Mouse (Mus musculus): ENCODE measurements around the gene Rbms3. TPM values are rescaled to one million over a fixed set of nuclear protein-coding genes. Genes with fewer than 3 reads are reported as not detected.

Gene Rbms3
- polyA plus RNA-seq, 1 experiment from 2014 or later, result 41.2 TPM

- peaks cover 4% of the 10 kb centered on the region; the same call in 1 of the 2 replicates for H3K36me3 ChIP-seq (ENCODE audit: control insufficient read depth, insufficient read depth, low read length)
- H3K9me3 ChIP-seq (replicated peaks; ENCODE audit: control insufficient read depth, low read length), result no peaks in the 10 kb centered on the region
- no peak overlapping the region for H3K27ac ChIP-seq (ENCODE audit: low read depth, low read length)
- no peak overlapping the region for H3K4me3 ChIP-seq (ENCODE audit: low read depth, low read length)
- H3K4me2 ChIP-seq, result no peak overlapping the region
- H3K4me1 ChIP-seq (ENCODE audit: control insufficient read depth, insufficient read depth, low read length), result no peaks in the 10 kb centered on the region
- 78% methylated on average over 4 of the region's 4 CpGs for WGBS (ENCODE audit: insufficient replicate concordance)
- no peak for ATAC-seq (replicated peaks; ENCODE audit: insufficient number of reproducible peaks, low FRiP score, low TSS enrichment)
- no peak overlapping the region for H3K9ac ChIP-seq (ENCODE audit: low read depth, low read length)
- no peaks in the 10 kb centered on the region for H3K27me3 ChIP-seq (ENCODE audit: control insufficient read depth, insufficient read depth, low read length)
These were observed 968.7 kb downstream of the Rbms3 start for GRCm38 (mm10) chr9:116661026-116661425.

GRCm38 (mm10) chr9:116659936-116660335 is 969.8 kb downstream of the Rbms3 start:
- H3K4me3 ChIP-seq (ENCODE audit: low read depth, low read length), result no peak overlapping the region
- H3K4me1 ChIP-seq (ENCODE audit: control insufficient read depth, insufficient read depth, low read length), result no peaks in the 10 kb centered on the region
- no peak overlapping the region for H3K27ac ChIP-seq (ENCODE audit: low read depth, low read length)
- no peaks in the 10 kb centered on the region for H3K27me3 ChIP-seq (ENCODE audit: control insufficient read depth, insufficient read depth, low read length)
- no peak overlapping the region for H3K9ac ChIP-seq (ENCODE audit: low read depth, low read length)
- ATAC-seq (replicated peaks; ENCODE audit: insufficient number of reproducible peaks, low FRiP score, low TSS enrichment), result no peak
- peaks cover 3% of the 10 kb centered on the region; the same call in 1 of the 2 replicates for H3K36me3 ChIP-seq (ENCODE audit: control insufficient read depth, insufficient read depth, low read length)
- H3K9me3 ChIP-seq (replicated peaks; ENCODE audit: control insufficient read depth, low read length), result no peaks in the 10 kb centered on the region
- no peak overlapping the region for H3K4me2 ChIP-seq
- WGBS (ENCODE audit: insufficient replicate concordance), result 56% methylated on average over 1 of the region's 1 CpGs

GRCm38 (mm10) chr9:116657141-116657540 is 972.6 kb downstream of the Rbms3 start:
- Histone ChIP-seq H3K36me3 (ENCODE audit: control insufficient read depth, insufficient read depth, low read length) (no peaks in the 10 kb centered on the region), H3K4me3 (ENCODE audit: low read depth, low read length) (no peak overlapping the region), H3K9me3 (replicated peaks; ENCODE audit: control insufficient read depth, low read length) (no peaks in the 10 kb centered on the region), H3K9ac (ENCODE audit: low read depth, low read length) (no peak overlapping the region), H3K27ac (ENCODE audit: low read depth, low read length) (no peak overlapping the region), H3K4me1 (ENCODE audit: control insufficient read depth, insufficient read depth, low read length) (no peaks in the 10 kb centered on the region), H3K4me2 (no peak overlapping the region), H3K27me3 (ENCODE audit: control insufficient read depth, insufficient read depth, low read length) (no peaks in the 10 kb centered on the region)
- ATAC-seq (replicated peaks; ENCODE audit: insufficient number of reproducible peaks, low FRiP score, low TSS enrichment), result no peak
- WGBS (ENCODE audit: insufficient replicate concordance), result 83% methylated on average over 2 of the region's 2 CpGs

GRCm38 (mm10) chr9:116651414-116651813 is 978.3 kb downstream of the Rbms3 start:
- ATAC-seq (replicated peaks; ENCODE audit: insufficient number of reproducible peaks, low FRiP score, low TSS enrichment), result no peak
- H3K9ac ChIP-seq (ENCODE audit: low read depth, low read length), result no peak overlapping the region
- H3K27me3 ChIP-seq (ENCODE audit: control insufficient read depth, insufficient read depth, low read length), result no peaks in the 10 kb centered on the region
- H3K4me3 ChIP-seq (ENCODE audit: low read depth, low read length), result no peak overlapping the region
- no peaks in the 10 kb centered on the region for H3K36me3 ChIP-seq (ENCODE audit: control insufficient read depth, insufficient read depth, low read length)
- H3K4me1 ChIP-seq (ENCODE audit: control insufficient read depth, insufficient read depth, low read length), result no peaks in the 10 kb centered on the region
- no peak overlapping the region for H3K27ac ChIP-seq (ENCODE audit: low read depth, low read length)
- no peak overlapping the region for H3K4me2 ChIP-seq
- H3K9me3 ChIP-seq (replicated peaks; ENCODE audit: control insufficient read depth, low read length), result no peaks in the 10 kb centered on the region
- WGBS (ENCODE audit: insufficient replicate concordance), result 89% methylated on average over 1 of the region's 1 CpGs

- ATAC-seq (replicated peaks; ENCODE audit: insufficient number of reproducible peaks, low FRiP score, low TSS enrichment), result no peak
- Histone ChIP-seq H3K36me3 (ENCODE audit: control insufficient read depth, insufficient read depth, low read length) (no peaks in the 10 kb centered on the region), H3K4me2 (no peak overlapping the region), H3K4me3 (ENCODE audit: low read depth, low read length) (no peak overlapping the region), H3K27me3 (ENCODE audit: control insufficient read depth, insufficient read depth, low read length) (no peaks in the 10 kb centered on the region), H3K9ac (ENCODE audit: low read depth, low read length) (no peak overlapping the region), H3K9me3 (replicated peaks; ENCODE audit: control insufficient read depth, low read length) (no peaks in the 10 kb centered on the region), H3K4me1 (ENCODE audit: control insufficient read depth, insufficient read depth, low read length) (no peaks in the 10 kb centered on the region), H3K27ac (ENCODE audit: low read depth, low read length) (no peak overlapping the region)
- 81% methylated on average over 4 of the region's 4 CpGs for WGBS (ENCODE audit: insufficient replicate concordance)
These were observed 979.8 kb downstream of the Rbms3 start for GRCm38 (mm10) chr9:116649955-116650354.

GRCm38 (mm10) chr9:116649086-116649792 is 980.5 kb downstream of the Rbms3 start:
- 37% methylated on average over 9 of the region's 9 CpGs for WGBS (ENCODE audit: insufficient replicate concordance)
- no peak for ATAC-seq (replicated peaks; ENCODE audit: insufficient number of reproducible peaks, low FRiP score, low TSS enrichment)

GRCm38 (mm10) chr9:116644616-116645015 is 985.1 kb downstream of the Rbms3 start:
- Histone ChIP-seq H3K27ac (ENCODE audit: low read depth, low read length) (no peak overlapping the region), H3K4me2 (no peak overlapping the region), H3K4me3 (ENCODE audit: low read depth, low read length) (no peak overlapping the region), H3K36me3 (ENCODE audit: control insufficient read depth, insufficient read depth, low read length) (no peaks in the 10 kb centered on the region), H3K9me3 (replicated peaks; ENCODE audit: control insufficient read depth, low read length) (no peaks in the 10 kb centered on the region), H3K4me1 (ENCODE audit: control insufficient read depth, insufficient read depth, low read length) (no peaks in the 10 kb centered on the region; the same call in 1 of the 2 replicates), H3K27me3 (ENCODE audit: control insufficient read depth, insufficient read depth, low read length) (no peaks in the 10 kb centered on the region), H3K9ac (ENCODE audit: low read depth, low read length) (no peak overlapping the region)
- WGBS (ENCODE audit: insufficient replicate concordance), result 79% methylated on average over 8 of the region's 8 CpGs
- no peak for ATAC-seq (replicated peaks; ENCODE audit: insufficient number of reproducible peaks, low FRiP score, low TSS enrichment)

More at GRCm38 (mm10) chr9:116649086-116649792, 980.5 kb downstream of the Rbms3 start:
- no peak overlapping the region for H3K4me3 ChIP-seq (ENCODE audit: low read depth, low read length)
- no peak overlapping the region for H3K4me2 ChIP-seq
- H3K4me1 ChIP-seq (ENCODE audit: control insufficient read depth, insufficient read depth, low read length), result no peaks in the 10 kb centered on the region
- no peaks in the 10 kb centered on the region for H3K9me3 ChIP-seq (replicated peaks; ENCODE audit: control insufficient read depth, low read length)
- no peaks in the 10 kb centered on the region for H3K27me3 ChIP-seq (ENCODE audit: control insufficient read depth, insufficient read depth, low read length)
- H3K9ac ChIP-seq (ENCODE audit: low read depth, low read length), result no peak overlapping the region
- H3K27ac ChIP-seq (ENCODE audit: low read depth, low read length), result no peak overlapping the region
- H3K36me3 ChIP-seq (ENCODE audit: control insufficient read depth, insufficient read depth, low read length), result no peaks in the 10 kb centered on the region

- no peak for ATAC-seq (replicated peaks; ENCODE audit: insufficient number of reproducible peaks, low FRiP score, low TSS enrichment)
- Histone ChIP-seq H3K4me2 (no peak overlapping the region), H3K27me3 (ENCODE audit: control insufficient read depth, insufficient read depth, low read length) (no peaks in the 10 kb centered on the region), H3K4me3 (ENCODE audit: low read depth, low read length) (no peak overlapping the region), H3K9me3 (replicated peaks; ENCODE audit: control insufficient read depth, low read length) (no peaks in the 10 kb centered on the region), H3K27ac (ENCODE audit: low read depth, low read length) (peak overlapping the region; percentile 35), H3K4me1 (ENCODE audit: control insufficient read depth, insufficient read depth, low read length) (peaks cover 9% of the 10 kb centered on the region), H3K9ac (ENCODE audit: low read depth, low read length) (no peak overlapping the region), H3K36me3 (ENCODE audit: control insufficient read depth, insufficient read depth, low read length) (no peaks in the 10 kb centered on the region)
- WGBS (ENCODE audit: insufficient replicate concordance), result 66% methylated on average over 4 of the region's 4 CpGs
These were observed 989.4 kb downstream of the Rbms3 start for GRCm38 (mm10) chr9:116640302-116640679.

Measured in heart, embryonic 11.5 days (tissue).